Mouse (Mus musculus): ENCODE measurements around the gene Il13ra1. TPM values are rescaled to one million over a fixed set of nuclear protein-coding genes. Genes with fewer than 3 reads are reported as not detected.
A peak's percentile ranks its signal among the peaks of the same experiment; 100 is the strongest.

Il13ra1 gene
- polyA plus RNA-seq, 1 experiment, result 3.6 TPM

DNA sequence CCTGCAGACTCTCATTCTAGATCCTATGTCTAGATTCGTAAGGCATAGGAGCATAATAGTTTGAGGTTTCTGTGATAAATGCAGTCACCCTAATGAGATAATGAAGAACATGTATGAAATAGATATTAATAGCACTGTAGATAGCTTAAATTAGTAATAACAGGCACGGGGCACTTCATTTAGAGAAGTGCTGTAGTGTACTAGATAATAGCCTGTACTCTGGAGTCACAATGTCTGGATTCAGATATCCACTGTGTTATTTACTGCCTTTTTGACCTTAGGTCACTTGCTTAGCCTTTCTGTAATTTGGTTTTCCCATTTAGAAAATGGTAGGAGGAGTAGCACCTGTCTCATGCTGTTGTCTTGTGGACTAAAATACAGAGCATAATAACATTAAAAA, 44.8 kb downstream of the Il13ra1 start:
- TF ChIP-seq CTCF (IDR thresholded peaks at IDR 0.05; ENCODE audit: control insufficient read depth, insufficient read depth, low read length), result no peak
- no peak for TF ChIP-seq POLR2A (IDR thresholded peaks at IDR 0.05; ENCODE audit: borderline replicate concordance, control insufficient read depth, low read depth, low read length)
- no peak overlapping the region for H3K4me3 ChIP-seq (replicated peaks; ENCODE audit: control insufficient read depth, low read depth, low read length)
- WGBS, result 64% methylated on average over 2 of the region's 2 CpGs
- no peaks in the 10 kb centered on the region for H3K4me1 ChIP-seq (ENCODE audit: control insufficient read depth, insufficient read depth, low read length)
- no peak overlapping the region for H3K27ac ChIP-seq (ENCODE audit: control insufficient read depth, insufficient read depth, low read depth, low read length, poor library complexity)

DNA sequence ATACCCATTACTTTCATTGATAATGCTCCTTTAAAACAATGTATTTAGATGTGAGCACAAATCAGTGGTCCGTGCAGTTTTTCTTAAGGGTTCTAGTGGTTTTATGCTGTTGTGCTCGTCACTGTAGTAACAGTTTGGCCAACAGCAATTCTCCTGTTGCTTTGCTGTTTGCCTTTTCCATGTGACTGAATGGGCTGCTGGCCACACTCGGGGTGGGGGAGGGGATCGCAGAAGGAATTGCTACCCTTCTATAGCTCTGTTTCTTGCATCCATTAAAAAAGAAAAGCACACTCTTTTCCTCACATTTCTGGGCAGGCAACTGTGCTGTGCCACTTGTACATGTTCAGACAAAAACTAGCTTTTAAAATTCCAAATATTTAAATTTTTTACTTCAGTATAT, 49.7 kb downstream of the Il13ra1 start:
- TF ChIP-seq POLR2A (IDR thresholded peaks at IDR 0.05; ENCODE audit: borderline replicate concordance, control insufficient read depth, low read depth, low read length) (no peak), CTCF (IDR thresholded peaks at IDR 0.05; ENCODE audit: control insufficient read depth, insufficient read depth, low read length) (no peak)
- Histone ChIP-seq H3K4me1 (ENCODE audit: control insufficient read depth, insufficient read depth, low read length) (no peaks in the 10 kb centered on the region), H3K27ac (ENCODE audit: control insufficient read depth, insufficient read depth, low read depth, low read length, poor library complexity) (no peak overlapping the region), H3K4me3 (replicated peaks; ENCODE audit: control insufficient read depth, low read depth, low read length) (no peak overlapping the region)
- 46% methylated on average over 4 of the region's 4 CpGs for WGBS

DNA sequence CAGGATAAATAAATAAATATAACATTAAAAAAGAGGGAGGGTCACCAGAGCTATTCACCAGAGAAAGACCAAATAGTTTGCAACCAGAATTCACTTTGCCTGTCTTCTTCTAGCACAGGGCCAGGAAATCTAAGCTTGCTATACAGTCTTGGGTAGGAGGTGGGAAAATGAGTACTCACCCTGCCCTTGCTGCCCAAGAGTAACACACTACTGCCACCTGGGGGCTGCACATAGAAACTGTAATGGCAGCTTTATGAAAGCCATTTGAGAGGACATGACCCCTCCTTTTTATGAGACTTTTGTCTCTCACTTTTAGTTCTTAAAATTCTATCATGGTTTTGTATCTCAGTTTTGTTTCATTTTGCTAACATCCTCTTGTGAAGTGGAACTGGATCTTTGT, 71.7 kb downstream of the Il13ra1 start:
- TF ChIP-seq CTCF (IDR thresholded peaks at IDR 0.05; ENCODE audit: control insufficient read depth, insufficient read depth, low read length) (peak; percentile 54), POLR2A (IDR thresholded peaks at IDR 0.05; ENCODE audit: borderline replicate concordance, control insufficient read depth, low read depth, low read length) (no peak)
- H3K4me3 ChIP-seq (replicated peaks; ENCODE audit: control insufficient read depth, low read depth, low read length), result no peak overlapping the region
- no peak overlapping the region for H3K27ac ChIP-seq (ENCODE audit: control insufficient read depth, insufficient read depth, low read depth, low read length, poor library complexity)
- H3K4me1 ChIP-seq (ENCODE audit: control insufficient read depth, insufficient read depth, low read length), result no peaks in the 10 kb centered on the region

DNA sequence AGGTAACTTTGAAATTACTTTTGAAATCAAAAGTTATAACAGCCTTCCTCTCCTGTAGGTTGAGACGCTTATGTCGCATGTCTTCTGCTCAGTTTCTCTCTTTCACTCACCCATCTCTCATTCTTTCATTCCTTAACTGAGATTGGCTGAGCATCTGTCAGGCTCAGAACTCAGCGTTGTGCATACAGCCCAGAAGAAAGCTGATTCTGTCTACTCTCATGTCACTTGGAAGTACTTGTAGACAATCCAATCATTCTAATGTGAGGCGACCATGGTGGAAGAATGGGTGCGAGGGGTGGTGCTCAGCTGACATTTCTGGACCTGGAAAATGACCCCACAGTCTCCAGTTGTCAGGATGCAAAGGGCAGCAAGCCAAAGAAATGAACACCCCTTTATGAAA, 74.1 kb downstream of the Il13ra1 start:
- Histone ChIP-seq H3K27ac (ENCODE audit: control insufficient read depth, insufficient read depth, low read depth, low read length, poor library complexity) (no peak overlapping the region), H3K4me1 (ENCODE audit: control insufficient read depth, insufficient read depth, low read length) (no peaks in the 10 kb centered on the region), H3K4me3 (replicated peaks; ENCODE audit: control insufficient read depth, low read depth, low read length) (no peak overlapping the region)
- WGBS, result 72% methylated on average over 5 of the region's 5 CpGs
- TF ChIP-seq POLR2A (IDR thresholded peaks at IDR 0.05; ENCODE audit: borderline replicate concordance, control insufficient read depth, low read depth, low read length), result no peak
- TF ChIP-seq CTCF (IDR thresholded peaks at IDR 0.05; ENCODE audit: control insufficient read depth, insufficient read depth, low read length), result no peak

DNA sequence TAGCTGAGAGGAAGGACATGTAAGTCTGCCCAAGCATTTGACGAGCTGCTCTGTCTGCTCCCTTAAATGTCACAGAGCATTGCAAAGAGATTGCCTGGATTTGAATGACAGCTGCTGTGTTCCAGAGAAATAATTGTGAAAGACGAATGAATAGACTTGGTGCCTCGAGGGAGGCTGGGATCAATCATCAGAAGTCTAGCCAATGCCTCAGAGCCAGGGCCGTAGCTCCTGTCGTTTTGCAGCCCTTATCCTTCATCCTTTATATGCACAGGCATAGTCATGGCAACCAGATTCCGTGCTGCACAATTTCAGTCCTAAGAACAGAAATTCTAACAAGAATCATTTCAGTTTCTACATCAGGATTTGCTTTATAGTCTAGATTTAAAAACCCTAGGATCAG, 74.5 kb downstream of the Il13ra1 start:
- Histone ChIP-seq H3K4me3 (replicated peaks; ENCODE audit: control insufficient read depth, low read depth, low read length) (no peak overlapping the region), H3K27ac (ENCODE audit: control insufficient read depth, insufficient read depth, low read depth, low read length, poor library complexity) (no peak overlapping the region), H3K4me1 (ENCODE audit: control insufficient read depth, insufficient read depth, low read length) (no peaks in the 10 kb centered on the region)
- no peak for TF ChIP-seq CTCF (IDR thresholded peaks at IDR 0.05; ENCODE audit: control insufficient read depth, insufficient read depth, low read length)
- TF ChIP-seq POLR2A (IDR thresholded peaks at IDR 0.05; ENCODE audit: borderline replicate concordance, control insufficient read depth, low read depth, low read length), result no peak
- 70% methylated on average over 6 of the region's 6 CpGs for WGBS

DNA sequence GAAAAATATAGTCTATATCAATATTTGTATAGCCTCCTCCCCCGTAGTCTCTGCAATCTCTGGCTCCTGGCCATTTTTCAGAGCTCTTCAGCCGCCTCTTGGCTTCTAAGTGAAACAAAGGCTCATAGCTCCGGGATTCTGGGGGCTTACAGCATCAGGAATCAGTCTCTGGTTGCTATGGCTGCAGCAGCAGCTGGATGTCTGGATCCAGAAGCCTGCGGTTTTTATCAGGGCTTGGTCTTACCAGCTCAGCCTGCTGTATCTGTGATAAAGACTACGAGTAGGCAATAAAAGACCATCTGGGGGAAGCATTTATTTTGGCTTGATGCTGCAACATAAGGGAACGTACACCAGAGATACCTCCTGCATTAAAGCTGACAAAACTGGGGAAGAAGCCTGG, 82.0 kb downstream of the Il13ra1 start:
- Histone ChIP-seq H3K4me3 (replicated peaks; ENCODE audit: control insufficient read depth, low read depth, low read length) (no peak overlapping the region), H3K27ac (ENCODE audit: control insufficient read depth, insufficient read depth, low read depth, low read length, poor library complexity) (no peak overlapping the region), H3K4me1 (ENCODE audit: control insufficient read depth, insufficient read depth, low read length) (no peaks in the 10 kb centered on the region)
- no peak for TF ChIP-seq POLR2A (IDR thresholded peaks at IDR 0.05; ENCODE audit: borderline replicate concordance, control insufficient read depth, low read depth, low read length)
- no peak for TF ChIP-seq CTCF (IDR thresholded peaks at IDR 0.05; ENCODE audit: control insufficient read depth, insufficient read depth, low read length)
- WGBS, result 59% methylated on average over 6 of the region's 6 CpGs

DNA sequence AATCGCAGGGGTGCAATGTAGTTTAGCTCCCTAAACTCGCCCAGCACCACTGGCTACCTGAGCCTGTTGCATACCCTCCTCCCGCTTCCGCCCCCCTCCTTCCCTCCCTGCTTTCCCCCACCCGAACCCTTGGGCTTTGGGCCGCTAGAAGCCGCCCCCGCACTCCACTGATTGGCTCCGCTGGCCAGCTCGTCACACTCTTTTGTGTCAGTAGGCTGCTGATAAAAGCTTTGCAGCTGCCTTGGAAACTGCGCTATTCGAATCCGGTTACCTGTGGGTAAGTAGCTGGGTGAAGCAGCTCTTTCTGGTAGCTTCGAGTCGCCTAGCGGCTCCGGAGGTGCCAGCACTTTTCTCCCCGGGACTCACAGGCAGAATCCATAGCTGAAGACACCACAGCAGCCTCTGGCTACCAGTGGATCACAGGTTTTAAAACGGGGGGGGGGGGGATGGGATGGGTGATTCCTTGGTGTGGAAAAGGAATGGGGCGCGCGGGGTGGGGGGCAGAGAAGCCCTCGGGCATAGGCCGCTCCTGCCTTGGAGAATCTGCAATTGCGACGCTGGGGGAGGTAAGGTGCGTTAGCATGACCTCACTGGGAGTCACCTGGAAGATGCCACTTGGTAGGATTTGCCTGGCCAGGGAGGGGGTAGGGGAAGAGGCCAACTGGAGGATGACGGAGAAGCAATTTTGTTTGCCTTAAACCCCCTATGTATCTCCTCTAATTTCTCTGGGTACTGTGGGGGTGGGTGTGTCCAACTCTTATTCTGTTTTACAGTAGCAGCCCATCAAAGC, 84.0 kb downstream of the Il13ra1 start, which contains the start of gene Zcchc12:
Zcchc12 (plus strand) TSS at position 169 of the 790 bp plus-strand sequence.
- Histone ChIP-seq H3K27ac (ENCODE audit: control insufficient read depth, insufficient read depth, low read depth, low read length, poor library complexity) (no peak within 1 kb of the TSS), H3K4me3 (replicated peaks; ENCODE audit: control insufficient read depth, low read depth, low read length) (no peak within 1 kb of the TSS), H3K4me1 (ENCODE audit: control insufficient read depth, insufficient read depth, low read length) (no peaks in the 10 kb centered on the region)
- TF ChIP-seq POLR2A (IDR thresholded peaks at IDR 0.05; ENCODE audit: borderline replicate concordance, control insufficient read depth, low read depth, low read length) (no peak), CTCF (IDR thresholded peaks at IDR 0.05; ENCODE audit: control insufficient read depth, insufficient read depth, low read length) (no peak)
- 20% methylated on average over 26 of the region's 28 CpGs for WGBS

DNA sequence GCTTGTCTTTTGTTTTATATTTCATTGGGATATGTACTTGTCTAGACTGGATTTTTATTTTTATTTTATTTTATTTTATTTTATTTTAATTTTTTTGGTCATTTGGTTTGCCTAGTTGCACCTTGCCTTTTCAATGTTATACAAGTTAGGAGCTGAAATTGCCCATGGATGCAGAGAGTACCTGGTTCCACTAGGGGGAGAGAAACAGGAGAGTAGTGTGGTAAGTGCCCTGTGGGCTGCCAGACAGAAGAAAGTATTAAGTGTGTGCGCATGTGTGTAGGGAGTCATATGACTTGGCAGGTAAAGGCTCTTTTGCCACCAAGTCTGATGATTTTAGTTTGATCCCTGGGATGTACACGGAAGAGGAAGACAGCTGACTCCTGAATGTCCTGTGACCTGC, 97.6 kb downstream of the Il13ra1 start:
- H3K4me1 ChIP-seq (ENCODE audit: control insufficient read depth, insufficient read depth, low read length), result no peaks in the 10 kb centered on the region
- WGBS, result 63% methylated on average over 2 of the region's 2 CpGs
- no peak overlapping the region for H3K27ac ChIP-seq (ENCODE audit: control insufficient read depth, insufficient read depth, low read depth, low read length, poor library complexity)
- TF ChIP-seq POLR2A (IDR thresholded peaks at IDR 0.05; ENCODE audit: borderline replicate concordance, control insufficient read depth, low read depth, low read length) (no peak), CTCF (IDR thresholded peaks at IDR 0.05; ENCODE audit: control insufficient read depth, insufficient read depth, low read length) (no peak)
- H3K4me3 ChIP-seq (replicated peaks; ENCODE audit: control insufficient read depth, low read depth, low read length), result no peak overlapping the region
